Mouse (Mus musculus) kidney, adult 18-20 months (tissue): ENCODE measurements at regions not wholly inside any gene's neighbourhood (a gene's known extent, or its start where the extent isn't known, plus 50 kb on each side); places are given as distances from the start of the nearest gene placed in this dataset.

ENCODE experiments used
- DNase-seq: peaks from one replicate; pipeline ENCODE4 v3.0.0; 2021

DNA sequence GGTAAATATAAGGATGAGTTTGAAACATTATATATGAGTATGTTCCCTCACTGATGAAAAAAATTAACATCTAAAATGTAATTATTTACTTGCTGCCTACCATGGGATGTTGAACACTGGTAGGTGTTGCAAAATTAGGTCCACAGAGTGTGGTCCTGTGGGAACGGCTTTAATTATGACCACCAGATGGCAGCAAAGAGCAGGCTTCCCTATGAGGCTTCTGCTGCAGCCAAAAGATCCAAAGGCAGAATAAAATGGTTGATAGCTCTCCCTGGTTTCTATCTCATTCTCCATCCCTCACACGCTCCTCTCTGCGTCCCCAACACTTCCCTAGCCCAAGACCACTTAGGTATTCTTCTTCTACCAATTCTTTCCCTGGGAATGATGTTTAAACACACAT, 54.6 kb upstream of the Cit start:
- DNase-seq: peak; percentile 69
